Mouse (Mus musculus): Measurements from ENCODE around the gene Ugdh. TPM values are rescaled to one million over a fixed set of nuclear protein-coding genes. Genes with fewer than 3 reads are reported as not detected.
A peak's percentile ranks its signal among the peaks of the same experiment; 100 is the strongest.

The Ugdh gene
- polyA plus RNA-seq, 1 experiment from 2014 or later: 120 TPM

DNA sequence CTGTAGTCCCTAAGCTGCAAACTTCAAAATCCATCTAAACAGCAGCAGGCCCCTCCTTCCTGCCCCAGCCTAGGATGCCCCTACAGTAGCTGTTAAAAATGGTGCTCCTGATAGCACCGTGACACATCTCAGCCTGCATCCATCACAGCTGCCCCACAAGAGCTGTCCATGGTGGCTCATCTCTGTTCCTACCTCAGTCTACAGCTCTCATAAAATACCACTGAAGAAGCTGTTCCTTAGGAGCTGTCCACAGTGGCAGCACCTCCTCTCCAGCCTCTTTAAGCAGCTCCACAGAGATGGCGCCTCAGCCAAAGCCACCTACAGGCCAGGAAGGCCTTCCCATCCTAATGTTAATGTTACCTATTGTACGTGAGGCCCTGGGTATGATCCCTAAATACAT is 31.2 kb upstream of the Ugdh start:
- no peak overlapping the region for H3K27ac ChIP-seq (ENCODE audit: low read length)
- no peak overlapping the region for H3K9ac ChIP-seq (replicated peaks; ENCODE audit: low read depth, low read length)
- H3K36me3 ChIP-seq (ENCODE audit: control insufficient read depth, insufficient read depth, low read length): peaks cover 15% of the 10 kb centered on the region
- no peak overlapping the region for H3K4me3 ChIP-seq (ENCODE audit: low read depth, low read length)
- H3K4me1 ChIP-seq (ENCODE audit: control insufficient read depth, insufficient read depth, low read length): no peaks in the 10 kb centered on the region; the same call in 1 of the 2 replicates
- no peaks in the 10 kb centered on the region for H3K27me3 ChIP-seq (ENCODE audit: control insufficient read depth, insufficient read depth, low read length)
- ATAC-seq (ENCODE audit: insufficient number of reproducible peaks, insufficient read depth, low FRiP score, low read depth): no peak
- H3K9me3 ChIP-seq (ENCODE audit: control insufficient read depth, low read depth, low read length): no peaks in the 10 kb centered on the region
- no peak overlapping the region for H3K4me2 ChIP-seq (replicated peaks; ENCODE audit: low read depth, low read length)
- 55% methylated on average over 3 of the region's 3 CpGs for WGBS

DNA sequence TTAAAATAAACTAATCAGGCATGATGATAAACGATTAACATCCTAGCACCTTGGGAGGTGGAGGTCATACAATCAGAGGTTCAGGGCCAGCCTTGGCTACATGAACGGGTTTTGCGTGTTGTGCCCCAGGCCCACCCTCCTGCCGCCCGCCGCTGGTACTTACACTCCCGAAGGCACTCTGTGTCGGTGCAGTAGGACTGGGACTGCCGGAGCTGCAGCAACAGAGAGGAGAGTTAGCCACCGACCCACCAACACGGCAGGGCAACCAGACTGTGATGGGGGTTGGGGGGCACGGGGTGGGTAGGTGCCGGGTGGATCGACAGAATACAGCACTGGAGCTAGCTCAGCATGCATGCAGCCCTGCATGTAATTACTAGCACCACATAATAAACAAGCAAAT is 24.6 kb upstream of the Ugdh start:
- Histone ChIP-seq H3K4me2 (replicated peaks; ENCODE audit: low read depth, low read length) (no peak overlapping the region), H3K27ac (ENCODE audit: low read length) (no peak overlapping the region), H3K27me3 (ENCODE audit: control insufficient read depth, insufficient read depth, low read length) (no peaks in the 10 kb centered on the region), H3K36me3 (ENCODE audit: control insufficient read depth, insufficient read depth, low read length) (no peaks in the 10 kb centered on the region), H3K4me1 (ENCODE audit: control insufficient read depth, insufficient read depth, low read length) (peaks cover 25% of the 10 kb centered on the region), H3K9me3 (ENCODE audit: control insufficient read depth, low read depth, low read length) (no peaks in the 10 kb centered on the region), H3K9ac (replicated peaks; ENCODE audit: low read depth, low read length) (no peak overlapping the region), H3K4me3 (ENCODE audit: low read depth, low read length) (no peak overlapping the region)
- no peak for ATAC-seq (ENCODE audit: insufficient number of reproducible peaks, insufficient read depth, low FRiP score, low read depth)
- 84% methylated on average over 14 of the region's 14 CpGs for WGBS

GRCm38 (mm10) chr5:65459454-65459853 is 23.7 kb upstream of the Ugdh start:
- H3K4me2 ChIP-seq (replicated peaks; ENCODE audit: low read depth, low read length): no peak overlapping the region
- 62% methylated on average over 3 of the region's 3 CpGs for WGBS
- no peak overlapping the region for H3K27ac ChIP-seq (ENCODE audit: low read length)
- no peaks in the 10 kb centered on the region for H3K36me3 ChIP-seq (ENCODE audit: control insufficient read depth, insufficient read depth, low read length)
- H3K4me3 ChIP-seq (ENCODE audit: low read depth, low read length): no peak overlapping the region
- ATAC-seq (ENCODE audit: insufficient number of reproducible peaks, insufficient read depth, low FRiP score, low read depth): no peak
- no peaks in the 10 kb centered on the region for H3K27me3 ChIP-seq (ENCODE audit: control insufficient read depth, insufficient read depth, low read length)
- H3K9me3 ChIP-seq (ENCODE audit: control insufficient read depth, low read depth, low read length): no peaks in the 10 kb centered on the region
- no peak overlapping the region for H3K9ac ChIP-seq (replicated peaks; ENCODE audit: low read depth, low read length)
- peaks cover 25% of the 10 kb centered on the region for H3K4me1 ChIP-seq (ENCODE audit: control insufficient read depth, insufficient read depth, low read length)

DNA sequence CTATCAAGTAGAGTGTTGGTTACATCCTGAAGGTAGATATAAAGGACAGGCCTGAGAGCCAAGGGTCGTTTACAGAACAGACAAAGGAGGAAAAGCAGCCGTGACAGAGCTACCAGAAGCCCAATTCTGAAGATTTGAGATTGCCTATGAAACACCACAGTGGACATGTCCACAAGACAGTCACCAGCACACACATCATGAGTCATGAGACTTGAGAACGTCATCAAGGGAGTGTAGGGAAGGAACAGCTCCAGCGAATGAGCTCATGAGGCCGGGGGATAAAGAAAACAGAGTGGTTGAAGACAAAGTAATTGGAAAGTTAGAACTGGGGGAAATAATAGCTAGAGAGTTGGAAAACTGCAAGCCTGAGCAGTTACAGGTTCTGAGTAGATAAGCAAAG is 22.1 kb upstream of the Ugdh start:
- peak overlapping the region; percentile 88 for H3K27ac ChIP-seq (ENCODE audit: low read length)
- H3K9me3 ChIP-seq (ENCODE audit: control insufficient read depth, low read depth, low read length): no peaks in the 10 kb centered on the region
- H3K9ac ChIP-seq (replicated peaks; ENCODE audit: low read depth, low read length): no peak overlapping the region
- H3K36me3 ChIP-seq (ENCODE audit: control insufficient read depth, insufficient read depth, low read length): no peaks in the 10 kb centered on the region
- WGBS: 57% methylated on average over 5 of the region's 5 CpGs
- 0 out of 2 replicates have a peak, but pooled peaks have one; percentile 29 for ATAC-seq (ENCODE audit: insufficient number of reproducible peaks, insufficient read depth, low FRiP score, low read depth)
- H3K27me3 ChIP-seq (ENCODE audit: control insufficient read depth, insufficient read depth, low read length): no peaks in the 10 kb centered on the region
- H3K4me3 ChIP-seq (ENCODE audit: low read depth, low read length): no peak overlapping the region
- peaks cover 25% of the 10 kb centered on the region for H3K4me1 ChIP-seq (ENCODE audit: control insufficient read depth, insufficient read depth, low read length)
- no peak overlapping the region for H3K4me2 ChIP-seq (replicated peaks; ENCODE audit: low read depth, low read length)

GRCm38 (mm10) chr5:65457086-65457827 is 21.5 kb upstream of the Ugdh start:
- no peaks in the 10 kb centered on the region for H3K27me3 ChIP-seq (ENCODE audit: control insufficient read depth, insufficient read depth, low read length)
- no peak overlapping the region for H3K4me2 ChIP-seq (replicated peaks; ENCODE audit: low read depth, low read length)
- H3K4me1 ChIP-seq (ENCODE audit: control insufficient read depth, insufficient read depth, low read length): peaks cover 25% of the 10 kb centered on the region
- H3K27ac ChIP-seq (ENCODE audit: low read length): peak overlapping the region; percentile 88
- no peaks in the 10 kb centered on the region for H3K9me3 ChIP-seq (ENCODE audit: control insufficient read depth, low read depth, low read length)
- H3K36me3 ChIP-seq (ENCODE audit: control insufficient read depth, insufficient read depth, low read length): no peaks in the 10 kb centered on the region; the same call in 1 of the 2 replicates
- no peak overlapping the region for H3K4me3 ChIP-seq (ENCODE audit: low read depth, low read length)
- H3K9ac ChIP-seq (replicated peaks; ENCODE audit: low read depth, low read length): no peak overlapping the region
- WGBS: 38% methylated on average over 7 of the region's 7 CpGs
- peak; percentile 57; the same call in 1 of the 2 replicates for ATAC-seq (ENCODE audit: insufficient number of reproducible peaks, insufficient read depth, low FRiP score, low read depth)

DNA sequence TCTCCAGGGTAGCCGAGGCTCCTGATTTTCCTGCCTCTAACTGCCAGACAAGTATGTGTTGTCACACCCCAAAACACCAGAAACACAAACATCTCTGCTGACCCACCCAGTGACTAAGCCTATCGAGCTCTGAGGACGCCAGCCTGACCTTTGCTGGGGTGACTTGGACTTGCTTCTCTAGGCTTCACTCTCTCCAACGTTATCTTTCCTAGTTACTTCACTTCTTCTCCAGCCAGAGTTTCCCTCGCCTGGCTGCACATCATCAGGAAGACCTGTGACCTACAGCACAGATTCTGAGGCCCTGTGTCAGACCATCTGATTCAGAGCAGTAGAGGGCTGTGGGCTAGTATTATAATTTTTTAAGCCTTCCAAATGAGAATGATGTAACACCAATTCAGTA is 19.0 kb upstream of the Ugdh start:
- Histone ChIP-seq H3K27ac (ENCODE audit: low read length) (no peak overlapping the region), H3K9me3 (ENCODE audit: control insufficient read depth, low read depth, low read length) (no peaks in the 10 kb centered on the region), H3K9ac (replicated peaks; ENCODE audit: low read depth, low read length) (no peak overlapping the region), H3K4me3 (ENCODE audit: low read depth, low read length) (no peak overlapping the region), H3K27me3 (ENCODE audit: control insufficient read depth, insufficient read depth, low read length) (no peaks in the 10 kb centered on the region), H3K36me3 (ENCODE audit: control insufficient read depth, insufficient read depth, low read length) (no peaks in the 10 kb centered on the region; the same call in 1 of the 2 replicates), H3K4me1 (ENCODE audit: control insufficient read depth, insufficient read depth, low read length) (peaks cover 25% of the 10 kb centered on the region), H3K4me2 (replicated peaks; ENCODE audit: low read depth, low read length) (no peak overlapping the region)
- WGBS: 46% methylated on average over 5 of the region's 5 CpGs
- no peak for ATAC-seq (ENCODE audit: insufficient number of reproducible peaks, insufficient read depth, low FRiP score, low read depth)

- ATAC-seq (ENCODE audit: insufficient number of reproducible peaks, insufficient read depth, low FRiP score, low read depth): no peak
- H3K36me3 ChIP-seq (ENCODE audit: control insufficient read depth, insufficient read depth, low read length): peaks cover 3% of the 10 kb centered on the region; the same call in 1 of the 2 replicates
- 82% methylated on average over 4 of the region's 4 CpGs for WGBS
These were observed 13.2 kb upstream of the Ugdh start for GRCm38 (mm10) chr5:65448941-65449340.

GRCm38 (mm10) chr5:65447826-65448225 is 12.1 kb upstream of the Ugdh start:
- Histone ChIP-seq H3K27me3 (ENCODE audit: control insufficient read depth, insufficient read depth, low read length) (no peaks in the 10 kb centered on the region), H3K36me3 (ENCODE audit: control insufficient read depth, insufficient read depth, low read length) (peaks cover 3% of the 10 kb centered on the region; the same call in 1 of the 2 replicates), H3K9me3 (ENCODE audit: control insufficient read depth, low read depth, low read length) (no peaks in the 10 kb centered on the region), H3K4me2 (replicated peaks; ENCODE audit: low read depth, low read length) (no peak overlapping the region), H3K4me3 (ENCODE audit: low read depth, low read length) (no peak overlapping the region), H3K4me1 (ENCODE audit: control insufficient read depth, insufficient read depth, low read length) (no peaks in the 10 kb centered on the region), H3K27ac (ENCODE audit: low read length) (no peak overlapping the region), H3K9ac (replicated peaks; ENCODE audit: low read depth, low read length) (no peak overlapping the region)
- WGBS: 85% methylated on average over 2 of the region's 2 CpGs
- ATAC-seq (ENCODE audit: insufficient number of reproducible peaks, insufficient read depth, low FRiP score, low read depth): no peak

More at GRCm38 (mm10) chr5:65448941-65449340, 13.2 kb upstream of the Ugdh start:
- Histone ChIP-seq H3K9ac (replicated peaks; ENCODE audit: low read depth, low read length) (no peak overlapping the region), H3K9me3 (ENCODE audit: control insufficient read depth, low read depth, low read length) (no peaks in the 10 kb centered on the region), H3K4me2 (replicated peaks; ENCODE audit: low read depth, low read length) (no peak overlapping the region), H3K4me1 (ENCODE audit: control insufficient read depth, insufficient read depth, low read length) (no peaks in the 10 kb centered on the region), H3K27me3 (ENCODE audit: control insufficient read depth, insufficient read depth, low read length) (no peaks in the 10 kb centered on the region), H3K27ac (ENCODE audit: low read length) (no peak overlapping the region), H3K4me3 (ENCODE audit: low read depth, low read length) (no peak overlapping the region)
